Mouse (Mus musculus) CH12.LX (cell line): ENCODE measurements around the gene Olfr1513. TPM values are rescaled to one million over a fixed set of nuclear protein-coding genes. Genes with fewer than 3 reads are reported as not detected.

Experiments used
- DNase-seq: peaks from one replicate; pipeline ENCODE4 v3.0.0-alpha.2; 2013; ENCODE audit errors: extremely low read depth
- H3K27ac ChIP-seq: 2 replicates; pipeline ENCODE4 v1.5.1; 2012; ENCODE audit warnings: low read depth, mild to moderate bottlenecking, control low read depth, moderate library complexity; ENCODE audit not compliant: insufficient read depth
- H3K27me3 ChIP-seq: replicated peaks from 2 replicates; pipeline ENCODE3; 2012; ENCODE audit warnings: inconsistent platforms
- H3K36me3 ChIP-seq, 2 experiments: replicated peaks in 1 of 2; 2 replicates each; pipeline versions ENCODE3 to v1.6.1; 2012; ENCODE audit warnings: inconsistent platforms in 1 of 2, low read length in 1 of 2, mild to moderate bottlenecking in 1 of 2, mixed read lengths in 1 of 2, moderate library complexity in 1 of 2; ENCODE audit not compliant: control insufficient read depth in 1 of 2, insufficient read depth in 1 of 2
- H3K4me1 ChIP-seq, 2 experiments: 2 replicates each; pipeline ENCODE4 v1.6.1; 2012; ENCODE audit warnings: inconsistent platforms in 1 of 2, moderate library complexity in 1 of 2; ENCODE audit not compliant: insufficient read depth in 2 of 2, control insufficient read depth in 1 of 2
- H3K4me2 ChIP-seq: 2 replicates; pipeline ENCODE4 v1.6.1; 2012; ENCODE audit warnings: low read depth, mild to moderate bottlenecking, control low read depth; ENCODE audit not compliant: poor library complexity, insufficient read depth, severe bottlenecking
- H3K4me3 ChIP-seq, 3 experiments: fragments of 150-350 bp in 1 of 3; sonication (generic) in 1 of 3; replicated peaks in 1 of 3; 2 replicates each; pipeline versions ENCODE3 to v1.5.1; 2011 to 2012; ENCODE audit warnings: low read depth in 2 of 3, low read length in 2 of 3, mild to moderate bottlenecking in 2 of 3, moderate library complexity in 2 of 3, control low read depth in 1 of 3, improper control_type of control experiment in 1 of 3, inconsistent platforms in 1 of 3, mixed read lengths in 1 of 3; ENCODE audit not compliant: poor library complexity in 1 of 3
- H3K79me2 ChIP-seq: replicated peaks from 2 replicates; pipeline ENCODE4 v1.6.1; 2012; ENCODE audit warnings: mild to moderate bottlenecking, moderate library complexity; ENCODE audit not compliant: control insufficient read depth, poor library complexity, insufficient read depth, severe bottlenecking; ENCODE audit errors: extremely low read depth
- H3K9ac ChIP-seq: 2 replicates; pipeline ENCODE4 v1.6.1; 2012; ENCODE audit warnings: low read depth, mild to moderate bottlenecking, control low read depth, moderate library complexity; ENCODE audit not compliant: insufficient read depth
- H3K9me3 ChIP-seq: replicated peaks from 2 replicates; pipeline ENCODE3; 2012; ENCODE audit warnings: low read length, inconsistent platforms, mixed read lengths
- CTCF ChIP-seq, 2 experiments: IDR thresholded peaks in 1 of 2; conservative IDR thresholded peaks in 1 of 2; 2 replicates each; pipeline ENCODE4 v1.5.1; 2011 to 2012; ENCODE audit warnings: low read depth in 2 of 2, low read length in 2 of 2, improper control_type of control experiment in 1 of 2, inconsistent platforms in 1 of 2, mild to moderate bottlenecking in 1 of 2, moderate library complexity in 1 of 2
- ELF1 ChIP-seq: IDR thresholded peaks from 2 replicates; pipeline ENCODE4 v1.6.1; 2014; ENCODE audit warnings: low read depth, mild to moderate bottlenecking, inconsistent platforms, low read length, improper control_type of control experiment
- EP300 ChIP-seq: IDR thresholded peaks from 2 replicates; pipeline ENCODE4 v1.6.1; 2011; ENCODE audit warnings: low read length, improper control_type of control experiment
- GABPA ChIP-seq: IDR thresholded peaks from 2 replicates; pipeline ENCODE4 v1.6.1; 2012; ENCODE audit warnings: low read depth, low read length, improper control_type of control experiment, inconsistent platforms; ENCODE audit not compliant: insufficient replicate concordance
- HCFC1 ChIP-seq: IDR thresholded peaks from 2 replicates; pipeline ENCODE4 v1.6.1; 2012; ENCODE audit warnings: low read depth, mild to moderate bottlenecking, inconsistent platforms, low read length, improper control_type of control experiment
- IRF4 ChIP-seq: IDR thresholded peaks from 2 replicates; pipeline ENCODE4 v1.6.1; 2014; ENCODE audit warnings: low read depth, mild to moderate bottlenecking, inconsistent platforms, low read length, improper control_type of control experiment
- JUN ChIP-seq: IDR thresholded peaks from 2 replicates; pipeline ENCODE4 v1.6.1; 2011; ENCODE audit warnings: low read depth, mild to moderate bottlenecking, low read length, improper control_type of control experiment, moderate library complexity; ENCODE audit not compliant: insufficient read depth
- JUND ChIP-seq: conservative IDR thresholded peaks from 2 replicates; pipeline ENCODE4 v1.6.1; 2011; ENCODE audit warnings: low read depth, low read length, improper control_type of control experiment
- MAX ChIP-seq: IDR thresholded peaks from 2 replicates; pipeline ENCODE4 v1.6.1; 2011; ENCODE audit warnings: low read length, improper control_type of control experiment
- MAZ ChIP-seq: IDR thresholded peaks from 2 replicates; pipeline ENCODE4 v1.6.1; 2012; ENCODE audit warnings: low read depth, mild to moderate bottlenecking, inconsistent platforms, low read length, improper control_type of control experiment, moderate library complexity
- NRF1 ChIP-seq: IDR thresholded peaks from 2 replicates; pipeline ENCODE4 v1.6.1; 2014; ENCODE audit warnings: low read depth, mild to moderate bottlenecking, inconsistent platforms, low read length, improper control_type of control experiment, moderate library complexity
- POLR2A ChIP-seq: IDR thresholded peaks from 2 replicates; pipeline ENCODE4 v1.6.1; 2011; ENCODE audit warnings: low read depth, mild to moderate bottlenecking, improper control_type of control experiment, low read length
- RAD21 ChIP-seq: IDR thresholded peaks from 2 replicates; pipeline ENCODE4 v1.6.1; 2011; ENCODE audit warnings: low read depth, mild to moderate bottlenecking, low read length, improper control_type of control experiment, moderate library complexity
- RCOR1 ChIP-seq: conservative IDR thresholded peaks from 2 replicates; pipeline ENCODE4 v1.6.1; 2012; ENCODE audit warnings: low read depth, mild to moderate bottlenecking, inconsistent platforms, low read length, improper control_type of control experiment
- UBTF ChIP-seq: IDR thresholded peaks from 2 replicates; pipeline ENCODE4 v1.6.1; 2012; ENCODE audit warnings: low read depth, mild to moderate bottlenecking, inconsistent platforms, low read length, improper control_type of control experiment, moderate library complexity
- USF2 ChIP-seq: conservative IDR thresholded peaks from 2 replicates; pipeline ENCODE4 v1.6.1; 2011; ENCODE audit warnings: low read depth, low read length, improper control_type of control experiment
- dilution Hi-C: fragments of 300-500 bp; cut with MboI; formaldehyde crosslinking; loops from 2 replicates; pipeline ENCODE4 v1.14.3; 2020; ENCODE audit warnings: low sequenced_read_pairs; ENCODE audit not compliant: extremely low pct_unique_long_range_greater_than_20kb, extremely low pct_ligation_motif_present
- in situ Hi-C: fragments of 300-500 bp; cut with MboI; formaldehyde crosslinking; loops from 3 replicates; pipeline ENCODE4 v1.14.3; 2019; ENCODE audit warnings: low sequenced_read_pairs, low pct_ligation_motif_present, low pct_unique_long_range_greater_than_20kb, mixed read lengths
- polyA plus RNA-seq: library from polyadenylated mRNA; unstranded; fragments of >175 nt; gene quantifications from 2 replicates; pipeline ENCODE4 v1.2.1, GENCODE M21; 2012; ENCODE audit warnings: low read depth; ENCODE audit not compliant: insufficient read length
- total RNA-seq, 2 experiments: library from RNA; depleted of rRNA; stranded (reverse); fragments of 300-350 nt in 1 of 2; fragments of >200 nt in 1 of 2; gene quantifications; 2 replicates each; pipeline ENCODE4 v1.2.3; 2012 to 2014

Olfr1513 gene
- total and polyA plus RNA-seq, 3 experiments = not detected

DNA sequence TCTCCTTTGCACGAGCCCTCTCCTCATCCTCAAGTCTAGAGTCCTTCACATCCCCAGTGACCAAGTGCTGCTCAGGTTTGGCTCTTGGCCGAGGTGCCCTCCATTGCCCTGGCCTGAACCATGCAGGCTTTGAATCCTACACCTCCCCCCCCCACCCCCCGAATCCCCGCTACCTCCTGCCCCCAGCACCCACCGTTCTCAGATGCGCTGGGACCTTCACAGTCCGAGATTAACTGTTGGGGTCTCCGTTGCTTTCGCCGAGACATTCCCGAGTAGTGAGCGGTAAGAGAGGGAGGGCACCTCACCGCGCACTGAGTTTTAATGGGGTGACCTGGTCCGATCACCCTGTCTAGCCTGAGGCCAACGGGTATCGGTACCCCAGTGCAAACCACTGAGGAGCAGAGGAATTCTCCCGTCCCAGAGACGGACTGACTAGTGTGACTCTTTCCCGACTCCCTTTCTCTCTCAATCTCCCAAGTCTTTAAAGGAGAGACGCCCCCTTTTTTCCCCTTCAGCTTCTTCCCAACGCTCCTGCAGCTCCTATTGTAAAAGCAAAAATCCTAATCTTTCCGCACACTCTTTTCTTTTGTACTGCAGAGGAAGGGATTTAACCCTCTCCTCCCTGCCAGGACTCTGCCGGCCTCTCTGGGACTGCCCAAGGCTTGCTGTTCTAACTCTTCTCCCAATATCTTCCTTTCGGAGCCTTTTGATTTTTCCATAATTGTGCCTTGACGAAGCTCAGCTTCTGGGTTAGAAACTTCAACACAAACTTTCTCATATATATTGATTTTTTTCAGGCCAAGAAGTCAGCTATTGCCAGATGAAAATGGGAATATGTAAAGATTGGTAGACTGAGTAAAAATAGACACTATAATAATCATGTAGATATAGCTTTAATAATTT is 28.0 kb downstream of the Olfr1513 start, which contains the start of gene Sall2:
TSS of gene Sall2 (minus strand) at position 853 of the 903 bp plus-strand sequence.
- no peaks in the 10 kb centered on the region for H3K36me3 ChIP-seq
- TF ChIP-seq CTCF (conservative IDR thresholded peaks at IDR 0.05 in 1 of 2, IDR thresholded peaks at IDR 0.05 in 1 of 2; ENCODE audit: low read depth in 2 of 2, low read length in 2 of 2) = no peak
- H3K4me3 ChIP-seq = no peak within 1 kb of the TSS
- H3K27ac ChIP-seq = no peak within 1 kb of the TSS
- in situ Hi-C loops = loop anchor here (25.0 kb wide), 1 partner anchor 416 kb away; the partner anchor contains the start of genes Ndrg2, Rnase13 and Tppp2
- H3K4me1 ChIP-seq = peaks cover 10 to 11% of the 10 kb centered on the region in 2 experiments
- H3K79me2 ChIP-seq = no peaks in the 10 kb centered on the region
- H3K9ac ChIP-seq = 0 out of 2 replicates have a peak within 1 kb of the TSS, but pooled peaks have one; percentile 14
- no peaks in the 10 kb centered on the region for H3K9me3 ChIP-seq
- DNase-seq = no peak
- dilution Hi-C loops = no loop called here
- H3K4me2 ChIP-seq = peak within 1 kb of the TSS; percentile 86
- peaks cover 8% of the 10 kb centered on the region for H3K27me3 ChIP-seq

DNA sequence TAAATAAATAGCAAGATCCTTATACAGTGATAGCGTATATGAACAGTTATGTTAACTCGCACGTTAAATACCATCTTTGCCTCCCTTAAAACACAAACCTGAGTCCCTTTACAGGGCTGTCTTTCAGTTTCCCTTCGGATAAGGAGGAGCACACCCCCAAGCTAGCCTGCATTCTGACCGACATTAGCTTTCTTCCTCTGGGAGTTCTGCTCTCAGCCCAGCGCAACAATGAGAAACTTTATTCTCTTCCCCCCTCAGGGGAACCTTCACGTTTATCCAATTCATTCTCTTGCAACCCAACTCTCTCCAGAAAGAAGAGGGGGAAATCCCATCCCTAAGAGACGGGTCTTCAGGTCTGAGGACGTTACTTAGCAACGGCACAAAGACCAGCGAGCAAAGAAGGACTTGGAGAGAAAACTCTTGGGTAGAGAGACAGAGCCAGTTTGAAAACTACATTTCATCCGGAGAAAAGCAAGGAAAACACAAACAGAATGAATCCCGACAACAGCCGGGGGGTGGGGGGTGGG is 28.8 kb downstream of the Olfr1513 start:
- no peak for TF ChIP-seq JUND
- TF ChIP-seq POLR2A = no peak
- TF ChIP-seq RAD21 = no peak
- TF ChIP-seq USF2 = no peak
- no peak for TF ChIP-seq HCFC1
- TF ChIP-seq NRF1 = no peak
- no peak for TF ChIP-seq ELF1
- TF ChIP-seq UBTF = no peak
- no peak for TF ChIP-seq MAX
- TF ChIP-seq IRF4 = no peak
- no peak for TF ChIP-seq GABPA
- TF ChIP-seq JUN = no peak
- TF ChIP-seq MAZ = no peak
- no peak for TF ChIP-seq EP300
- no peak for TF ChIP-seq RCOR1

More for the DNA sequence above, 28.8 kb downstream of the Olfr1513 start:
- Histone ChIP-seq H3K36me3 (no peaks in the 10 kb centered on the region), H3K27me3 (peaks cover 8% of the 10 kb centered on the region), H3K4me3 (no peak overlapping the region), H3K27ac (no peak overlapping the region), H3K4me2 (peak overlapping the region; percentile 86), H3K4me1 (peaks cover 10 to 11% of the 10 kb centered on the region in 2 experiments), H3K79me2 (no peaks in the 10 kb centered on the region), H3K9me3 (no peaks in the 10 kb centered on the region), H3K9ac (0 out of 2 replicates have a peak overlapping the region, but pooled peaks have one; percentile 14)
- in situ Hi-C loops (loop anchor here (25.0 kb wide), 1 partner anchor 415 kb away; the partner anchor contains the start of genes Ndrg2, Rnase13 and Tppp2), dilution Hi-C loops (no loop called here)
- peak; percentile 5 for DNase-seq
